Mouse (Mus musculus) adrenal gland (tissue): ENCODE data around the gene Pxk.
"Not testable (repeated sequence)": the region's sequence is repeated elsewhere in the genome, so short reads cannot be mapped to it uniquely, and the experiment has no call there.

Source experiments
- intact Hi-C: fragments of 180-260 bp; cut with DNase I; formaldehyde crosslinking; loops from one replicate; pipeline ENCODE4 v1.15.1; 2025

Gene Pxk

GRCm38 (mm10) chr14:8141131-8141530 lies 43.1 kb downstream of the Pxk start:
- intact Hi-C loops = no loop called here

GRCm38 (mm10) chr14:8145594-8146558 lies 47.9 kb downstream of the Pxk start:
- intact Hi-C loops = no loop called here

- intact Hi-C loops = no loop called here
Observed at GRCm38 (mm10) chr14:8146611-8147223, 48.7 kb downstream of the Pxk start.

GRCm38 (mm10) chr14:8148842-8149241 lies 50.8 kb downstream of the Pxk start:
- intact Hi-C loops = no loop called here

GRCm38 (mm10) chr14:8151757-8152156 lies 53.7 kb downstream of the Pxk start:
- intact Hi-C loops = no loop called here

- intact Hi-C loops = no loop called here
Observed at GRCm38 (mm10) chr14:8154072-8154471, 56.1 kb downstream of the Pxk start.

- intact Hi-C loops = loop anchor here (5.0 kb wide), 1 partner anchor 65 kb away; no protein-coding TSS in a partner anchor
Observed at GRCm38 (mm10) chr14:8156947-8157346, 58.9 kb downstream of the Pxk start.

GRCm38 (mm10) chr14:8158721-8159120 lies 60.7 kb downstream of the Pxk start:
- intact Hi-C loops = loop anchor here (5.0 kb wide), 1 partner anchor 66 kb away; no protein-coding TSS in a partner anchor

GRCm38 (mm10) chr14:8159141-8159540 lies 61.1 kb downstream of the Pxk start:
- intact Hi-C loops = loop anchor here (5.0 kb wide), 1 partner anchor 67 kb away; no protein-coding TSS in a partner anchor

- intact Hi-C loops = no loop called here
Observed at GRCm38 (mm10) chr14:8161777-8162176, 63.8 kb downstream of the Pxk start.

GRCm38 (mm10) chr14:8164463-8164862 lies 66.5 kb downstream of the Pxk start:
- intact Hi-C loops = no loop called here

GRCm38 (mm10) chr14:8172507-8173410 lies 74.7 kb downstream of the Pxk start, which contains the start of gene Pdhb:
TSS of gene Pdhb (minus strand) at chr14:8173025.
- intact Hi-C loops = no loop called here

- intact Hi-C loops = not testable (repeated sequence)
Observed at GRCm38 (mm10) chr14:8173542-8174250, 75.7 kb downstream of the Pxk start.

- intact Hi-C loops = no loop called here
Observed at GRCm38 (mm10) chr14:8174634-8175033, 76.6 kb downstream of the Pxk start.

- intact Hi-C loops = no loop called here
Observed at GRCm38 (mm10) chr14:8176251-8176650, 78.2 kb downstream of the Pxk start.

GRCm38 (mm10) chr14:8180371-8181035 lies 82.5 kb downstream of the Pxk start:
- intact Hi-C loops = loop anchor here (5.0 kb wide), 1 partner anchor 77 kb away; the partner anchor contains the start of gene Acox2

- intact Hi-C loops = loop anchor here (5.0 kb wide), 1 partner anchor 74 kb away; the partner anchor contains the start of gene Acox2
Observed at GRCm38 (mm10) chr14:8183330-8183729, 85.3 kb downstream of the Pxk start.

GRCm38 (mm10) chr14:8186278-8187045 lies 88.5 kb downstream of the Pxk start:
- intact Hi-C loops = no loop called here

- intact Hi-C loops = no loop called here
Observed at GRCm38 (mm10) chr14:8190556-8190955, 92.5 kb downstream of the Pxk start.
